25 mouse cellular contexts compared by ENCODE assay signal in the genomic region with DNA sequence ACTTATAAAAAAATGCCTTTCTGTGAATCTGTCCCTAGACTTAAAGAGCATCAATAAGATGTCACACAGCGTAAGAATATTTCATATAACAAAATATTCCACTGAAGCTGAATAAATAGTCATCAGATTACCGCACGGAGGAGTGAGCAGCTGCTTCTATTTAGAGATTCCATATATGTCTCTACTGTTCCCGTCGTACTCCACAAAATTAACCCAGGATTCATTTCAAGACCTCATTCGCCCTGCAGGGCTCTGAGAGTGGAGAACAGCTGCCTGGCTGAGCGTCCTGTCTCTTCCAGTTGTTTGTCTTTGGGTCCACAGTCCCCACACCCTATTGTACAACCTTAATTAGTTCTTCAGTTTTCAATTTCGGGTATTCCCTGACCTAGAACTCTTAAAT. TPM values are rescaled to one million over a fixed set of nuclear protein-coding genes. Genes with fewer than 3 reads are reported as not detected.
"Had no signal": no experiment of that assay in that cellular context is flagged by ENCODE, and none has a peak within 500 bp of the region (broad histone marks: within the 10 kb centered on the region; RNA-seq: fewer than 3 reads in every experiment).

No protein-coding gene starts in this region.

- H3K9ac ChIP-seq: heart, embryonic 12.5 days; hindbrain, embryonic 12.5 days; hindbrain, embryonic 14.5 days; intestine, embryonic 15.5 days; limb, embryonic 12.5 days; limb, embryonic 15.5 days; liver, embryonic 12.5 days had no signal

- H3K4me2 ChIP-seq: heart, embryonic 12.5 days; hindbrain, embryonic 12.5 days; hindbrain, embryonic 14.5 days; intestine, embryonic 15.5 days; limb, embryonic 12.5 days; limb, embryonic 15.5 days; liver, embryonic 12.5 days had no signal

- H3K36me3 ChIP-seq: heart, embryonic 10.5 days; heart, embryonic 12.5 days; hindbrain, embryonic 10.5 days; hindbrain, embryonic 12.5 days; intestine, embryonic 15.5 days; limb, embryonic 12.5 days; limb, embryonic 15.5 days; liver, embryonic 12.5 days had no signal

- H3K4me1 ChIP-seq: heart, embryonic 10.5 days; hindbrain, embryonic 10.5 days; hindbrain, embryonic 12.5 days; intestine, embryonic 15.5 days; limb, embryonic 12.5 days; limb, embryonic 15.5 days; liver, embryonic 12.5 days had no signal

- H3K27ac ChIP-seq: gastrocnemius, adult 2 months; heart, embryonic 10.5 days; hindbrain, embryonic 10.5 days; hindbrain, embryonic 12.5 days; hindbrain, embryonic 14.5 days; intestine, embryonic 15.5 days; layer of hippocampus, adult 2 months; limb, embryonic 12.5 days; limb, embryonic 15.5 days; liver, embryonic 12.5 days had no signal

- ATAC-seq: hindbrain, embryonic 16.5 days; inflammation-experienced regulatory T-cells, adult 6 months; intestine, postnatal 0 days; liver, embryonic 12.5 days had no signal

- H3K27me3 ChIP-seq: heart, embryonic 12.5 days; hindbrain, embryonic 12.5 days; intestine, embryonic 15.5 days; limb, embryonic 15.5 days had no signal

- H3K4me3 ChIP-seq: gastrocnemius, adult 2 months; heart, embryonic 10.5 days; heart, embryonic 12.5 days; hindbrain, embryonic 10.5 days; hindbrain, embryonic 12.5 days; intestine, embryonic 15.5 days; layer of hippocampus, adult 2 months; limb, embryonic 12.5 days; limb, embryonic 15.5 days; liver, embryonic 12.5 days had no signal

- H3K9me3 ChIP-seq: heart, embryonic 10.5 days; heart, embryonic 12.5 days; hindbrain, embryonic 10.5 days; hindbrain, embryonic 12.5 days; intestine, embryonic 15.5 days; limb, embryonic 12.5 days; limb, embryonic 15.5 days; liver, embryonic 12.5 days had no signal

- DNase-seq: gastrocnemius, adult 2 months; gastrocnemius, postnatal 10 days; gastrocnemius, postnatal 25 days; heart, adult 18-20 months; heart, postnatal 10 days; heart, postnatal 4 days; kidney, adult 18-20 months; kidney, adult 8-10 months; kidney, postnatal 10 days; kidney, postnatal 25 days; kidney, postnatal 4 days; left cerebral cortex, postnatal 4 days had no signal

RNA-seq across cellular contexts. Expression of a gene that starts 11.9 kb away (rescaled TPM):
- polyA plus RNA-seq: inflammation-experienced regulatory T-cells, adult 6 months had no signal
